Comparison of ENCODE assay signal across 11 mouse cellular contexts in the genomic region with DNA sequence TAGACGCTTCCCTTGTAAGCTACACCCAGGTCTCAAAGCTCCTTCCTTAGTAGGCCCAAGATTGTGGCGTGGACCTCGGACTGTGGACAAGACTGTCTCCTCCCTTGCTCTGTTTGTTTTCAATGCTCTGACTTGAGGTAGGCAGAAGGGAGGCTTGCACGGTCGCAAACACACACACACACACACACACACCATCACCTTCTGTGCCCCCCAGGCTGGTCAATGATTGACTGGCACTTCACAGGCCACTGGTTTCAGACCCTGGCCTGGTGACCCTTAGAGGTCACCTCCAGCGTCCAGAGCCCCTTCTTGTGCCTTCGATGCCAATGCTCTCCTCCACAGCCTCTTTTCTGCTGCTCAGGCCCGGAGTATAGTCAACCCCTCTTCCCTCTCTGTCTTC. TPM values are rescaled to one million over a fixed set of nuclear protein-coding genes. Genes with fewer than 3 reads are reported as not detected.
DNase-seq lines count a peak whose midpoint lies in the region; ATAC-seq lines count a peak whose summit lies in the region.
"Had no signal": no experiment of that assay in that cellular context is flagged by ENCODE, and none has a peak within 500 bp of the region (broad histone marks: within the 10 kb centered on the region; RNA-seq: fewer than 3 reads in every experiment).

No protein-coding gene starts in this region.

- H3K36me3 ChIP-seq in heart, embryonic 12.5 days, result no peaks in the 10 kb centered on the region
- H3K36me3 ChIP-seq in embryonic facial prominence, embryonic 11.5 days (replicated peaks; ENCODE audit: control insufficient read depth, insufficient read depth, low read depth, low read length), result no peaks in the 10 kb centered on the region
- no peaks in the 10 kb centered on the region for H3K36me3 ChIP-seq in intestine, embryonic 16.5 days (ENCODE audit: control insufficient read depth, insufficient read depth, low read length)
- no peaks in the 10 kb centered on the region for H3K36me3 ChIP-seq in limb, embryonic 13.5 days

- no peak for DNase-seq in heart, adult 11 months
- DNase-seq in embryonic facial prominence, embryonic 11.5 days (ENCODE audit: low spot score), result no peak
- no peak for DNase-seq in thymus, postnatal 10 days (ENCODE audit: low spot score in 2 of 2)
- DNase-seq in ovary, postnatal 36 days (ENCODE audit: low spot score), result no peak
- DNase-seq in layer of hippocampus, postnatal 36 days, result no peak
- DNase-seq: B cell, adult 2 months; layer of hippocampus, adult 9-11 months; spleen, adult 18-20 months had no signal

- H3K9ac ChIP-seq in heart, embryonic 12.5 days, result peak overlapping the region; percentile 3
- peak overlapping the region; percentile 48 for H3K9ac ChIP-seq in embryonic facial prominence, embryonic 11.5 days (replicated peaks; ENCODE audit: low read length)
- H3K9ac ChIP-seq in intestine, embryonic 16.5 days (ENCODE audit: low read depth, low read length), result peak overlapping the region; percentile 49
- H3K9ac ChIP-seq in limb, embryonic 13.5 days, result peak overlapping the region; percentile 58

- peak overlapping the region; percentile 9 for H3K27ac ChIP-seq in heart, embryonic 12.5 days (ENCODE audit: poor library complexity, severe bottlenecking)
- H3K27ac ChIP-seq in embryonic facial prominence, embryonic 11.5 days (replicated peaks; ENCODE audit: low read depth, low read length), result peak overlapping the region; percentile 35; the same call in 1 of the 2 replicates
- H3K27ac ChIP-seq in intestine, embryonic 16.5 days (ENCODE audit: low read length), result peak overlapping the region; percentile 72
- peak overlapping the region; percentile 44; the same call in 1 of the 2 replicates for H3K27ac ChIP-seq in limb, embryonic 13.5 days

- 0 out of 2 replicates have a peak overlapping the region, but pooled peaks have one; percentile 12 for H3K4me3 ChIP-seq in heart, embryonic 12.5 days
- H3K4me3 ChIP-seq in embryonic facial prominence, embryonic 11.5 days (ENCODE audit: low read depth, low read length), result no peak overlapping the region
- H3K4me3 ChIP-seq in intestine, embryonic 16.5 days (ENCODE audit: low read length), result no peak overlapping the region
- peak overlapping the region; percentile 12; the same call in 1 of the 2 replicates for H3K4me3 ChIP-seq in limb, embryonic 13.5 days

- WGBS in heart, embryonic 12.5 days, result 57% methylated on average over 8 of the region's 8 CpGs
- 35% methylated on average over 8 of the region's 8 CpGs for WGBS in embryonic facial prominence, embryonic 11.5 days
- WGBS in intestine, embryonic 16.5 days, result 29% methylated on average over 8 of the region's 8 CpGs
- 61% methylated on average over 8 of the region's 8 CpGs for WGBS in limb, embryonic 13.5 days

- peaks cover 32% of the 10 kb centered on the region for H3K4me1 ChIP-seq in heart, embryonic 12.5 days (replicated peaks)
- no peaks in the 10 kb centered on the region; the same call in 1 of the 2 replicates for H3K4me1 ChIP-seq in embryonic facial prominence, embryonic 11.5 days (ENCODE audit: control insufficient read depth, insufficient read depth, low read length)
- H3K4me1 ChIP-seq in intestine, embryonic 16.5 days (ENCODE audit: control insufficient read depth, insufficient read depth, low read length), result peaks cover 23% of the 10 kb centered on the region
- peaks cover 24% of the 10 kb centered on the region for H3K4me1 ChIP-seq in limb, embryonic 13.5 days

- H3K4me2 ChIP-seq in heart, embryonic 12.5 days, result peak overlapping the region; percentile 41
- peak overlapping the region; percentile 27 for H3K4me2 ChIP-seq in embryonic facial prominence, embryonic 11.5 days (ENCODE audit: low read depth, low read length)
- H3K4me2 ChIP-seq in intestine, embryonic 16.5 days (ENCODE audit: low read depth, low read length), result peak overlapping the region; percentile 41
- H3K4me2 ChIP-seq in limb, embryonic 13.5 days (replicated peaks), result peak overlapping the region; percentile 53

- ATAC-seq in heart, embryonic 12.5 days (ENCODE audit: insufficient number of reproducible peaks, low FRiP score), result no peak
- no peak for ATAC-seq in embryonic facial prominence, embryonic 11.5 days (replicated peaks; ENCODE audit: insufficient number of reproducible peaks, low FRiP score, low TSS enrichment, low read depth)
- ATAC-seq in intestine, embryonic 16.5 days, result peak; percentile 20; the same call in 1 of the 2 replicates
- no peak for ATAC-seq in limb, embryonic 13.5 days (ENCODE audit: low FRiP score, low read depth)

- no peaks in the 10 kb centered on the region for H3K27me3 ChIP-seq in heart, embryonic 12.5 days (replicated peaks)
- no peaks in the 10 kb centered on the region for H3K27me3 ChIP-seq in embryonic facial prominence, embryonic 11.5 days (ENCODE audit: control insufficient read depth, insufficient read depth, low read length)
- no peaks in the 10 kb centered on the region for H3K27me3 ChIP-seq in intestine, embryonic 16.5 days (replicated peaks; ENCODE audit: control insufficient read depth, insufficient read depth, low read length)
- peaks cover 12% of the 10 kb centered on the region for H3K27me3 ChIP-seq in limb, embryonic 13.5 days

- H3K9me3 ChIP-seq in heart, embryonic 12.5 days (replicated peaks), result no peaks in the 10 kb centered on the region
- H3K9me3 ChIP-seq in embryonic facial prominence, embryonic 11.5 days (replicated peaks; ENCODE audit: control insufficient read depth, low read length), result no peaks in the 10 kb centered on the region
- H3K9me3 ChIP-seq in intestine, embryonic 16.5 days (ENCODE audit: control insufficient read depth, low read length), result no peaks in the 10 kb centered on the region
- H3K9me3 ChIP-seq in limb, embryonic 13.5 days, result no peaks in the 10 kb centered on the region

RNA-seq across cellular contexts. Expression of a gene that starts 3.4 kb away (rescaled TPM):
- 66.7 and 67.1 TPM in 2 replicates for polyA plus RNA-seq in heart, embryonic 12.5 days (2016; fragmentation: Nextera tagmentation; extraction: Ambion mirVana)
- 26.5 and 30.8 TPM in 2 replicates for polyA plus RNA-seq in embryonic facial prominence, embryonic 11.5 days (2014; fragmentation: Nextera tagmentation; extraction: Ambion mirVana)
- 33.8 and 37.5 TPM in 2 replicates for polyA plus RNA-seq in intestine, embryonic 16.5 days (2015; fragmentation: Nextera tagmentation; extraction: Ambion mirVana)
- 47.3 and 53.0 TPM in 2 replicates for polyA plus RNA-seq in limb, embryonic 13.5 days (2015; fragmentation: Nextera tagmentation; extraction: Ambion mirVana)
- total RNA-seq in layer of hippocampus, postnatal 36 days (2021), result 1 to 10 TPM; 1.6 to 2.1 TPM

RNA-seq across cellular contexts. Expression of a gene that starts 8.6 kb away (rescaled TPM):
- 20.0 and 20.6 TPM in 2 replicates for polyA plus RNA-seq in heart, embryonic 12.5 days (2016; fragmentation: Nextera tagmentation; extraction: Ambion mirVana)
- 6.0 and 6.5 TPM in 2 replicates for polyA plus RNA-seq in embryonic facial prominence, embryonic 11.5 days (2014; fragmentation: Nextera tagmentation; extraction: Ambion mirVana)
- 19.5 and 20.4 TPM in 2 replicates for polyA plus RNA-seq in intestine, embryonic 16.5 days (2015; fragmentation: Nextera tagmentation; extraction: Ambion mirVana)
- 10.4 and 12.4 TPM in 2 replicates for polyA plus RNA-seq in limb, embryonic 13.5 days (2015; fragmentation: Nextera tagmentation; extraction: Ambion mirVana)
- total RNA-seq in layer of hippocampus, postnatal 36 days (2021), result 1 to 10 TPM; 8.3 to 8.4 TPM

RNA-seq across cellular contexts. Expression of a gene that starts 22.6 kb away (rescaled TPM):
- 1.7 and 2.0 TPM in 2 replicates for polyA plus RNA-seq in heart, embryonic 12.5 days (2016; fragmentation: Nextera tagmentation; extraction: Ambion mirVana)
- 0.18 and 0.24 TPM in 2 replicates for polyA plus RNA-seq in embryonic facial prominence, embryonic 11.5 days (2014; fragmentation: Nextera tagmentation; extraction: Ambion mirVana)
- 0.16 TPM in 1 of 2 replicates, not detected in the other for polyA plus RNA-seq in intestine, embryonic 16.5 days (2015; fragmentation: Nextera tagmentation; extraction: Ambion mirVana)
- 1.4 and 1.6 TPM in 2 replicates for polyA plus RNA-seq in limb, embryonic 13.5 days (2015; fragmentation: Nextera tagmentation; extraction: Ambion mirVana)
- total RNA-seq in layer of hippocampus, postnatal 36 days (2021), result not detected

RNA-seq across cellular contexts. Expression of a gene that starts 25.3 kb away (rescaled TPM):
- 143 and 152 TPM in 2 replicates for polyA plus RNA-seq in heart, embryonic 12.5 days (2016; fragmentation: Nextera tagmentation; extraction: Ambion mirVana)
- polyA plus RNA-seq in embryonic facial prominence, embryonic 11.5 days (2014; fragmentation: Nextera tagmentation; extraction: Ambion mirVana), result 0.29 and 0.46 TPM in 2 replicates
- 0.28 TPM in 1 of 2 replicates, not detected in the other for polyA plus RNA-seq in intestine, embryonic 16.5 days (2015; fragmentation: Nextera tagmentation; extraction: Ambion mirVana)
- polyA plus RNA-seq in limb, embryonic 13.5 days (2015; fragmentation: Nextera tagmentation; extraction: Ambion mirVana), result 11.3 and 12.9 TPM in 2 replicates
- 1 to 10 TPM in 1 of 2 experiments, under 1 TPM in 1; 0.83 to 1.4 TPM for total RNA-seq in layer of hippocampus, postnatal 36 days (2021)

RNA-seq across cellular contexts. Expression of a gene that starts 29.9 kb away (rescaled TPM):
- polyA plus RNA-seq in heart, embryonic 12.5 days (2016; fragmentation: Nextera tagmentation; extraction: Ambion mirVana), result 102 and 104 TPM in 2 replicates
- 89.3 and 95.6 TPM in 2 replicates for polyA plus RNA-seq in embryonic facial prominence, embryonic 11.5 days (2014; fragmentation: Nextera tagmentation; extraction: Ambion mirVana)
- 279 and 304 TPM in 2 replicates for polyA plus RNA-seq in intestine, embryonic 16.5 days (2015; fragmentation: Nextera tagmentation; extraction: Ambion mirVana)
- 76.0 and 79.4 TPM in 2 replicates for polyA plus RNA-seq in limb, embryonic 13.5 days (2015; fragmentation: Nextera tagmentation; extraction: Ambion mirVana)
- 10 to 100 TPM; 97.9 to 99.2 TPM for total RNA-seq in layer of hippocampus, postnatal 36 days (2021)

Comparison
In these comparisons a context has a peak if more than half of its experiments do, and no peak if none do; other contexts are left out.
1. H3K27ac ChIP-seq: peak in every context shown above with its lines; median percentile 72 in intestine, embryonic 16.5 days; 44 in limb, embryonic 13.5 days; 35 in embryonic facial prominence, embryonic 11.5 days; 9 in heart, embryonic 12.5 days.
2. H3K4me3 ChIP-seq: peak in heart, embryonic 12.5 days (single experiment) and limb, embryonic 13.5 days (single experiment); none in embryonic facial prominence, embryonic 11.5 days (single experiment) and intestine, embryonic 16.5 days (single experiment).
3. H3K9ac ChIP-seq: peak in every context shown above with its lines; median percentile 58 in limb, embryonic 13.5 days; 49 in intestine, embryonic 16.5 days; 48 in embryonic facial prominence, embryonic 11.5 days; 3 in heart, embryonic 12.5 days.
4. Peak in every context shown above with its lines, with median percentiles within 50 percentile points of each other: H3K4me2 ChIP-seq.